Mouse (Mus musculus): ENCODE measurements around the gene Pvrig.

- TF ChIP-seq CTCF (IDR thresholded peaks at IDR 0.05; ENCODE audit: low read depth, low read length) (no peak), GATA1 (IDR thresholded peaks at IDR 0.05; ENCODE audit: borderline replicate concordance, low read length) (no peak), TAL1 (conservative IDR thresholded peaks at IDR 0.05; ENCODE audit: low read depth, low read length) (no peak), POLR2AphosphoS5 (IDR thresholded peaks at IDR 0.05; ENCODE audit: insufficient replicate concordance, low read depth, low read length) (no peak)
Observed at GRCm38 (mm10) chr5:138294158-138294557, 47.6 kb upstream of the Pvrig start.

All from G1E (cell line).